Mouse (Mus musculus): ENCODE data around the gene Nr2f2.

Gene Nr2f2

GRCm38 (mm10) chr7:70335411-70335810 lies 31.1 kb downstream of the Nr2f2 start:
- no peak for DNase-seq (ENCODE audit: inconsistent age in 2 of 2, low spot score in 1 of 2)

DNA sequence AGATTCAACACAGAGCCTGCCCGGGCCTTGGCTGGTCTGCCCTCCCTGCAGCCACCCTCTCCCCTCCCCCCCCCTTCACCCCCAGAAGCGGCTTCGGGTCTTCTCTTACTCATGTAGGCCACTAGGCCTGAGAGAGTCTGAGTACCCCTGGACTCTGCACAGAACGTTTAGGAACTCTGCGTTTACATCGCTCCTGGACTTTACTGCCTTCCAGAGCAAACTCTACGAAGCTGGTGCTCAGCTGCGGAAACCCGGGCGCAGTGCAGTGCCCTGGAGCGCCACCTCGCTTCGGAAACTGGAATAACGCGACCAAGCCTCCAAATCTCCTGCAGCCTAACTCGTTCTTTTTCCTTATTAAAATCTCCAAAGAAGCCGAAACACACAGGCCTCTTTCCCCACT lies 31.7 kb downstream of the Nr2f2 start:
- DNase-seq (ENCODE audit: inconsistent age in 2 of 2, low spot score in 1 of 2), result peak; percentile 88 to 96

DNA sequence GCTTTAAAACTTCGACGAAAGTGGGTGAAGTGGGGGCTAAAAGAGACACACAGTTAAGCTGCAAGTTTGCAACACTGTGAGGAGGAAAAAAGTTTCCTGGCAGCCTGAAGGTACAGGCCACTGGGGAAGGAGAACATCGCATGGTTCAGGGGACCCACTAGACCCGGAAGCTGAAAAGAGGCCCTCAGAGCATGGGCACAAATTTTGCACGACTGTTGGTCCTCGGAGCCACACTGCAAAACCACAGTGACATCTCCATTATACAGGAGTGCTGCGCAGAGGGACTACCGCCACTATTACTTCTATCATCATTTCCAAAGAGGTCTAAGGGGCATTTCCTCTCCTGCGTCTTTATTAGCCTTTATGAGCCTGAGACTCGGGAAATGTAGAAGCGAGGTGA lies 32.7 kb downstream of the Nr2f2 start:
- peak in 1 of 2 experiments; percentile 46 for DNase-seq (ENCODE audit: inconsistent age in 2 of 2, low spot score in 1 of 2)

DNA sequence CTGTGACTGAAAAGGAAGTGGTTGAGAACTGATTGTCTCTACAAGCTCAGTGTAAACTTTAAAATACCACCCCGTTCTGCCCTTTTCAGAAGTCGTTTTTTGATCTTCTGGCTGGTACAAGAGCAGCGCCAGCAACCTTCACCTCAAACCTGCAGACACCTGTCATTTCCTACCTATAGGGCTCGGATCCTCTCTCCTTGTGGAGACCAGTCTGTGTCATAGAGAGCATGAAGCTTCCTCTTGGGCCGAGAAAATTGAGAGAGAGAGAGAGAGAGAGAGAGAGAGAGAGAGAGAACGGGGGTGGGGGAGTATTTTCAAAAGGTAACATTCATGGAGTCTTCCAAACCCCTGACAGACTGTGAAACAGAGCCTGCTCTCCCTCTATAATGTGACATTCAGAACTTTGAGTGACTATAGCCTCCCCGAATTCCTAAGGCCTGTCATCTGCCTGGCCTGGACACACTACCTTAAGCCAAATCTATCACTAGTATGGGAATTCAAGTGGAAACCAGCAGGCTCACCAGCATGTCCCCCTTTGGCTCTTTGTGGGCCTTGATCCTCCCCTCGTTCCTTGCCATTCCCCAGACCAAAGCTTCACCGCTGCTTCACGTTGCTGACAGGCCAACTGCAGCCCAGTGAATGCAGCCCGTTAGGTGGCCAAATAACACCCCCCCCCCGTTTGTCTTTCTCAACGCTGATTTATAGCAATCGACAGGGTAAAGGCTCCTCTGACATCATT lies 33.4 kb downstream of the Nr2f2 start:
- peak in 1 of 2 experiments; percentile 49 for DNase-seq (ENCODE audit: inconsistent age in 2 of 2, low spot score in 1 of 2)

GRCm38 (mm10) chr7:70332064-70332850 lies 34.3 kb downstream of the Nr2f2 start:
- DNase-seq (ENCODE audit: inconsistent age in 2 of 2, low spot score in 1 of 2), result no peak

DNA sequence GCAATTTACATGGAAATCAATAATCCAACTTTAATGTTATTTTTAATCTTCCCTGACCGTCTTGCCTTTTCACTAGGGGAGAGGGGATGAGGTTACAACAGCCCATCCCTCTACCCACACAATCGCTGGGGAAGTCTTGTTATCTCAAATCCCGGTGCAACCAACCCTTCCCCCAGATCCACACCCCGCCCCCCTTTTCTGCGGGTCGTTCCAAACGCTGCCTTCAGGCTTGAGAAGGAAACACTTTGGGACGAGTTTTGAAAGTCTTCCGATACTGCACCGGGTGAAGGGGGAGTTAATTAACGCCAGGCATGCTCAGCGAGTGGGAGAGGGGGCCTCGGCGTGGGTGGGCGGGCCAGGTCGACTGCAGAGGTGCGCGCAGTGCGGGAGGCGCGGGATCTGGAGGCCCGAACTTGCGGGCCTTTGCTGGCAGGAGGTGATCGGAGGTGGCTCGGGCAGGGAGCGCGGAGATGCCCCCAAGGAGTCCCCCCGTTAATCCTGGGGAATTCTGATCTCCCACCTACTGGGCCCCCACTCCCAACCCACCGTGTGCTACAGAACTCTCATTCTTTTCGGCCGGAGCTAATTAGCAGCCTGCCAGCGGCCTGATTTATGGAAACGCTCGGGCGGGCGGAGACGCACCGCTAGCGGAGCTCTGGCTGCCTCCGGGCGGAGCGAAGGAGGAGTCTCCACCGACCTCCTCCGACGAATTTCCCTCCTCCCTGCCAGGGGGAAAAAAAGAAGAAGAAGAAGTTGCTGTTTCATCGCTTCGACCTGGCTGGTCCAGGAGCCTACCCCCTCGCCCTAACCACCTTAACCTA lies 35.1 kb downstream of the Nr2f2 start:
- peak; percentile 84 to 92 for DNase-seq (ENCODE audit: inconsistent age in 2 of 2, low spot score in 1 of 2)

DNA sequence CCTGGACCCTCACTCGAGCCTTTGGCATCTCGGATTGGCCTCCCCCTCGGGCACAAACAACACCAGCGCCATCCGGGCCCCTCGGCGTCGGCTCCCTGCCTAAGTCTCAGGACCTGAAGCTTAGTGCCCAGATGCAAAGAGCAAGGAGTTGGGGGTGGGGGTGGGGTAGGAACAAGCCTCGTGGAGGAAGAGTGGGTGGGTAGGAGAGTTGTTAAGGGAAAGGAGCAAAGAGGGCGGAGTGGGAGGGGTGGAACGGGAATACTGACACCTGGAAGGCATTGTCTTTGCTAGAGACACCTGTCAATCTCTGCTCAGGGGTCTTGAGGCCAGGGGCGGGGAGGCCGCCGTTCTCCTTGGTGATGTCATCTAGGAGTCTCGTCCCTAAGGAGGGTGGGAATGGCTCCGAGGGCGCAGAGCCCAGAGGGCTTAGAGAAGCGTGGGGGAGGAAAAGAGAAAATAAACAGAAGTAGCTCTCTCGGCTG lies 35.7 kb downstream of the Nr2f2 start:
- peak in 1 of 2 experiments; percentile 77 for DNase-seq (ENCODE audit: inconsistent age in 2 of 2, low spot score in 1 of 2)

DNA sequence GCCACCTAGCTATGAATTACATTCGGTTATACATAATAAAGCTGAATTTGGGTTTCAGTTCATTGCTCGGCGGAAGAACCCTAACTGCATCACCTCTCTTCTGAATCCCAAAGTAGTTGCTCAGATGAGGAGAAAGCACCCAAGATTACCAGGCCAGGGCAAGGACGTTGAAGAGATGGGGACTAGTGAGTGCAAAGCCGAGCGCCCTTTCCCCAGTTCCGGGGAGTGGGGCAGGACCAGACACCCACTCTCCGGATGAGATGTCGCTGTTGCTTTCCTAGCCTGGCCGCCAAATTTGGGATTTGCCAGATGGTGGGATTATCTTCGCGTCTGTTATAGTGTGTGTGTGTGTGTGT lies 36.4 kb downstream of the Nr2f2 start:
- DNase-seq (ENCODE audit: inconsistent age in 2 of 2, low spot score in 1 of 2), result peak in 1 of 2 experiments; percentile 69

DNA sequence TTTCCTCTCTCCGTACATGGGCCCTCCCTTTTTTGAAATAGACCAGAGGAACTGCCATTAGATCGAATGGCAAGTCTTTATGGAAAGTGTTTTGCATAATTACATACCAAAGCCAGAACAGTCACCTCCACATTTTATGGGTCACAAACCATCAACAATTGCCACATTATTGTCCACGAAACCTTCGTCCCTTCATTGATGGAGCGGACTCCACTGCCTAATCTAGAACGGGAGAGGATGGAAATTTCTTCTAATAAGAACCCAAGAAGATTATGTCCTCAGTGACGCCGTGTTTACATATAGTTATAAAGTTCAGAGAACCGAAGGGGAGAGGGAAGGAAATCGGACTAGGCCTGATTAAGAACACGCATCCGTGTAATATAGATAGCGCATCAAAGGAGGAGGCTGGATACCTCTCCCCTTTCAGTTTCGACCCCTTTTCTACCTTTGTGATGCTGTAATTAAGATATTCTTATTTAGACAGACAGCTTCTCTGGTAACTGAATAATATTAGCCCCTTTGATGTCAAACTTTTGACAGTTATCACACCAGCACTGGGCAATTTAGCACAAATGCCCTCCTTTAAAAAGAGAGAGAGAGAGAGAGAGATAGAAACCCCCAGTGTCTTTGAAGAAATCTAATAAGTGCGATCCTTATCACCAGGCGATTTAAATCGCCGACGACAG lies 36.9 kb downstream of the Nr2f2 start:
- DNase-seq (ENCODE audit: inconsistent age in 2 of 2, low spot score in 1 of 2), result peak in 1 of 2 experiments; percentile 46

GRCm38 (mm10) chr7:70329037-70329516 lies 37.5 kb downstream of the Nr2f2 start:
- DNase-seq (ENCODE audit: inconsistent age in 2 of 2, low spot score in 1 of 2), result peak in 1 of 2 experiments; percentile 51

DNA sequence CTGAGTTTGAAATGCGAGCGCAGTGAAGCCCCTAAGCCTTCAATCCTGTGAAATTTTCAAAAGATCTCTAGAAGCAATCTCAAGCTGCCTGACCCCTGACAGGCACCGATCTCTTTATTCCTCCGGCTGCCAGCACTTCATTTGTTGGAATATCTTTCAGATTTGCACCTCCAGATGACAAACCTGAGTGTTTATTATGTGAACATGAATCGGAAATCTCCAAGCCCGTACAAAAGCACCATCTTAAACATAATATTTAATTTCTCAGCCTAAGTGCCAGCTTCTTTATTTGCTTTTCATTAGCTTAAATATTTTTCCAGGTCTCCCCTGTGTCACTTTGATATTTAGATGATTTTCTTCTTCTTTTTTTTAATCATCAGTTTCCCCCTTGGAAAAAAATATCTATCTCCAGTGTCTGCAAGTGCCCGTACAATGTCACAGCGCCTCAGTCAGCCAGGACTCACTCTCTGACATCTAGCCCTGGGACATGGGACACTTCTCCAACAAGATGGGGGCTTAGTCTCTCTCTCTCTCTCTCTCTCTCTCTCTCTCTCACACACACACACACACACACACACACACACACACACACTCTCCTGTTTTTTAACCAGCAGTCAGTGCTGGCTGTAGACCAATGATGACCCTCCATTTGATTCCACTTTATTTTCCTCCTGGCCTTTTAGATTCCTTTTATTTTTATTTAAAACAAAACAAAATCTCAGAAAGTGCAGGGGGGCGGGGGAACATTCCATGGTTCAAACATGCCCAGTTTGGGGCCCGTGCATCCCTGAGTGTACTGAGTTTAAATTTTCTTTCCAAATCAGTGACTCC lies 38.1 kb downstream of the Nr2f2 start:
- DNase-seq (ENCODE audit: inconsistent age in 2 of 2, low spot score in 1 of 2), result peak in 1 of 2 experiments; percentile 52

GRCm38 (mm10) chr7:70327191-70327590 lies 39.3 kb downstream of the Nr2f2 start:
- peak in 1 of 2 experiments; percentile 48 for DNase-seq (ENCODE audit: inconsistent age in 2 of 2, low spot score in 1 of 2)

DNA sequence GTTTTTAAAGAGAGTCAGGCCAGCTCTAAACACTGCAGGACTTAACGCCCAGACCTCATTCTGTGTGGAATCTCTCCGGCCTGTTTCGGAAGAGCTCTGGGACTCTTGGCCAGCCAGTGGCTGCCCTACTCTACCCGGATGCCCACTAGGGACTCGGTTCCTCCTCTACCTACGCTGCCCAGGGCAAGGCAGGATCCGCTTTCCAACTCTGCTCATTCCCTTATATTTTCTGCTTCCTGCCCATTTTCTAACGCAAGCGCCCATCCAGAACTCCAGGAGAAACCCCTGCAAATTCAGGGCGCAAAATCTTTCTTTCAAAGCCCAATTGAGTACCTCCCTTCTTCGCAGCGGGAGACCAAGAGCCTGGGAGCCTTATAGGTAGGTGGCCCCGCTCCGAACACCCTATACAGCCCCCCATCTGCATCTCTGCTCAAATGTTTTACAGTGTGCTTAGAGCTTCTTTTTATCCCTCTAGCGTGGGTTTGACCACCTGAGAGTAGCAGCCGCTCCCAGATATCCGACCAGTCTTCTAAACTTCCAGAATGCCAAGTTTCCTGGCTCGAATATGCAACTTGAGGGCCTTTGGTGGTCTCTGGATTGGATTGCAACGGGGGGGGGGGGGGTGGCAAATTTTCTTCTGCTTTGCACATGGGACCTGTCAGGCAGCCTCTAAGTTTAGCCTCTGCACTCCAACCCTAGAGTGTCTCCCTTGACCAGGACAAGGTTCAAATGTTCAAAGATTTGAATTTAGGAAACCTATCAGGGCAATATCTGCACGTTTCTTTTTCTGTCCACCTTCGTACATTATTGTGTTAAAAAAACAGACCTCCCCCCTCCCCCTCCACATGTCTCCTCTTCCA lies 40.1 kb downstream of the Nr2f2 start:
- DNase-seq (ENCODE audit: inconsistent age in 2 of 2, low spot score in 1 of 2), result peak in 1 of 2 experiments; percentile 67

DNA sequence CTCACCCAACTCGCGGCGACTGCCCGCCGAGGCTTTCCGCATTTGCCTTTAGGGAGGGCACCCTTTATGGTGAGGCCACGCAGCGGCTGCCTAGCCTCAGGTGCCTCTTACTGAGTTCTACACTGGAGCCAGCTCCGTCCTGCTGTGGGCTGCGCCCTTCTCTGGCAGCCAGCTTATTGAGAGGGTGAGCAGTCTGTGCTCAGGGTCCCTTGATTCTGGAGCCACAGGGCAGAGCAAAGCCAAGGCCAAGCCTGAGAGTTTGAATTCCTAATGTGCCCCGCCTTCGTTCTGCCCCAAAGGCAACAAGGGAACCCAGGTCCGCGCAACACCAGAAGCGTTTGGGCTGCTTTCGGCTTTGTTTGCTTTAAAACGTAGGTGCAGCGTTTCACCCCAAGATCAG lies 41.2 kb downstream of the Nr2f2 start:
- peak; percentile 67 to 85 for DNase-seq (ENCODE audit: inconsistent age in 2 of 2, low spot score in 1 of 2)

DNA sequence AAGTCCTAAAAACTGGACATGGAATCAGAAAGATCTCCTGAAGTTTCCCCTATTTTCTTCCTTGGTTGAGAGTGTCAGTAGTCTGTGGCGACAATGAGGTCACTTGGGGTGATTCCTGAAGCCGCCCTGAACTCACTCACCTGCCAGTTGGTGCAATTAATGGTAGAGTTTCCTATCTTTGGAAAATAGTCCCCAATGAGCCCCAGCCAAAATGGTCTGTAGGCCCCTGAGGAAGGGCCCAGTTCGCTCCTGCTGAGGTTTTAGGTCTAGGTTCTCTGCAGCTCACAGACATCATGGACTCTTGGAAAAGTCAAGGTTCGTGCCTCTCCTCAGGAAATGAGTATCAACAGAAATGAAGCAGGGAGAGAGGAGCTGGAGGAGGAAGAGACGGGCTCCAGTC lies 42.0 kb downstream of the Nr2f2 start:
- DNase-seq (ENCODE audit: inconsistent age in 2 of 2, low spot score in 1 of 2), result peak in 1 of 2 experiments; percentile 45

- no peak for DNase-seq (ENCODE audit: inconsistent age in 2 of 2, low spot score in 1 of 2)
These were observed 42.5 kb downstream of the Nr2f2 start for GRCm38 (mm10) chr7:70324041-70324440.

GRCm38 (mm10) chr7:70305716-70306115 lies 60.8 kb downstream of the Nr2f2 start:
- no peak for DNase-seq (ENCODE audit: inconsistent age in 2 of 2, low spot score in 1 of 2)

DNA sequence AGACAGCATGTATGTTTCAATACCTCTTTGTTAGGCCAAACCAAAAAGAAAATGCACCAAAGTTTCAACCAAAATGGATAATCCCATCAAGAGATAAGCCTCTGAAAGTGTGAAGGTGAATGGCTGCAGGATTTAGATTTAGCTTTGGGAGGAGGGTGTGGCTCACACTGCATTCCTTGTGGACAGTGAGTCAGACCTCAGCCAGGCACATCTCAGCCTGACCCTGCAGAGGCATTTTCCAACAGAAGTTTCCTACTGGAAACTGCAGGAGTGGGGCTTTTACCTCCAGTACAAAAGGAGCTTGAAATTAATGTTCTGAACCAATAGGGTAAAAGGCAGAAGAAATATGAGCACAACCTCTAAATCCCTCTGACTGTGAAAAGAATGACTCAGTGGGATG lies 62.1 kb downstream of the Nr2f2 start:
- DNase-seq (ENCODE audit: inconsistent age in 2 of 2, low spot score in 1 of 2), result no peak
